30 mouse cellular contexts compared by ENCODE assay signal in genomic region chr12:17530825-17531224, GRCm38 (mm10). TPM values are rescaled to one million over a fixed set of nuclear protein-coding genes. Genes with fewer than 3 reads are reported as not detected.
DNase-seq lines count a peak whose midpoint lies in the region; ATAC-seq lines count a peak whose summit lies in the region.
"Had no signal": no experiment of that assay in that cellular context is flagged by ENCODE, and none has a peak within 500 bp of the region (broad histone marks: within the 10 kb centered on the region; RNA-seq: fewer than 3 reads in every experiment).

No protein-coding gene starts in this region.

- no peak for ATAC-seq in liver, embryonic 13.5 days (ENCODE audit: low read depth)
- ATAC-seq in liver, embryonic 11.5 days (replicated peaks; ENCODE audit: low FRiP score): no peak
- 0 out of 2 replicates have a peak, but pooled peaks have one; percentile 10 for ATAC-seq in liver, embryonic 15.5 days (ENCODE audit: insufficient read depth)
- ATAC-seq in megakaryocyte progenitor cell, adult 5-6 weeks (replicated peaks; ENCODE audit: poor library complexity): peak; percentile 88
- ATAC-seq in kidney, embryonic 15.5 days (replicated peaks; ENCODE audit: low FRiP score): no peak
- ATAC-seq: activated CD4-positive, CD25-positive, alpha-beta regulatory T cell, adult 4 months; CD4-positive, CD25-positive, alpha-beta regulatory T cell, adult 4 months; forebrain, embryonic 13.5 days had no signal

- H3K9ac ChIP-seq in liver, embryonic 13.5 days: peak overlapping the region; percentile 24; the same call in 1 of the 2 replicates
- no peak overlapping the region for H3K9ac ChIP-seq in liver, embryonic 11.5 days (ENCODE audit: low read depth, low read length)
- H3K9ac ChIP-seq in liver, embryonic 15.5 days: no peak overlapping the region
- H3K9ac ChIP-seq in kidney, embryonic 15.5 days: no peak overlapping the region
- H3K9ac ChIP-seq: forebrain, embryonic 13.5 days; heart, embryonic 13.5 days; hindbrain, embryonic 14.5 days; neural tube, embryonic 15.5 days had no signal

- 51% methylated on average over 4 of the region's 4 CpGs for WGBS in liver, embryonic 13.5 days (ENCODE audit: insufficient replicate concordance)
- WGBS in liver, embryonic 11.5 days: 54% methylated on average over 4 of the region's 4 CpGs
- 51% methylated on average over 4 of the region's 4 CpGs for WGBS in liver, embryonic 15.5 days (ENCODE audit: insufficient replicate concordance)
- 65% methylated on average over 4 of the region's 4 CpGs for WGBS in kidney, embryonic 15.5 days

- no peaks in the 10 kb centered on the region for H3K36me3 ChIP-seq in liver, embryonic 13.5 days
- H3K36me3 ChIP-seq in liver, embryonic 11.5 days (ENCODE audit: control insufficient read depth, insufficient read depth, low read length): no peaks in the 10 kb centered on the region
- H3K36me3 ChIP-seq in liver, embryonic 15.5 days (replicated peaks): no peaks in the 10 kb centered on the region
- H3K36me3 ChIP-seq in kidney, embryonic 15.5 days: no peaks in the 10 kb centered on the region
- H3K36me3 ChIP-seq: heart, embryonic 13.5 days; neural tube, embryonic 15.5 days had no signal

- no peak overlapping the region for H3K4me3 ChIP-seq in liver, embryonic 13.5 days (replicated peaks)
- no peak overlapping the region for H3K4me3 ChIP-seq in liver, embryonic 11.5 days (ENCODE audit: low read depth, low read length)
- H3K4me3 ChIP-seq in liver, embryonic 15.5 days (replicated peaks): no peak overlapping the region
- no peak overlapping the region for H3K4me3 ChIP-seq in kidney, embryonic 15.5 days (replicated peaks)
- H3K4me3 ChIP-seq: forebrain, embryonic 13.5 days; heart, embryonic 13.5 days; neural tube, embryonic 15.5 days had no signal

- no peak overlapping the region for H3K4me2 ChIP-seq in liver, embryonic 13.5 days
- no peak overlapping the region for H3K4me2 ChIP-seq in liver, embryonic 11.5 days
- H3K4me2 ChIP-seq in liver, embryonic 15.5 days: no peak overlapping the region
- no peak overlapping the region for H3K4me2 ChIP-seq in kidney, embryonic 15.5 days
- H3K4me2 ChIP-seq: forebrain, embryonic 13.5 days; heart, embryonic 13.5 days; hindbrain, embryonic 14.5 days; neural tube, embryonic 15.5 days had no signal

- no peaks in the 10 kb centered on the region for H3K27me3 ChIP-seq in liver, embryonic 13.5 days
- H3K27me3 ChIP-seq in liver, embryonic 11.5 days (replicated peaks; ENCODE audit: control insufficient read depth, insufficient read depth, low read length): no peaks in the 10 kb centered on the region
- H3K27me3 ChIP-seq in liver, embryonic 15.5 days: no peaks in the 10 kb centered on the region
- H3K27me3 ChIP-seq in kidney, embryonic 15.5 days: no peaks in the 10 kb centered on the region
- H3K27me3 ChIP-seq: forebrain, embryonic 13.5 days; heart, embryonic 13.5 days; neural tube, embryonic 15.5 days had no signal

- no peak for DNase-seq in liver, embryonic 13.5 days
- no peak for DNase-seq in liver, embryonic 11.5 days (ENCODE audit: low spot score)
- DNase-seq in cerebellum, adult 18-20 months: no peak
- DNase-seq in heart, adult 8-10 months (ENCODE audit: low spot score): no peak
- DNase-seq: adrenal gland, adult 8-10 months; cerebellum, adult 8-10 months; cerebellum, postnatal 25 days; gastrocnemius, postnatal 25 days; heart, adult 18-20 months; heart, postnatal 10 days; kidney, adult 11 months; kidney, postnatal 4 days; layer of hippocampus, adult 9-11 months; lung, postnatal 36 days; midbrain, embryonic 14.5 days; retina, postnatal 1 day; right cerebral cortex, postnatal 14 days; spleen, adult 18-20 months; thymus, adult 18-20 months; thymus, postnatal 25 days had no signal

- H3K4me1 ChIP-seq in liver, embryonic 13.5 days (replicated peaks): peaks cover 66% of the 10 kb centered on the region
- peaks cover 13% of the 10 kb centered on the region for H3K4me1 ChIP-seq in liver, embryonic 11.5 days (replicated peaks; ENCODE audit: control insufficient read depth, insufficient read depth, low read length)
- peaks cover 49% of the 10 kb centered on the region for H3K4me1 ChIP-seq in liver, embryonic 15.5 days (replicated peaks)
- H3K4me1 ChIP-seq in kidney, embryonic 15.5 days: no peaks in the 10 kb centered on the region
- H3K4me1 ChIP-seq: forebrain, embryonic 13.5 days; neural tube, embryonic 15.5 days had no signal

- H3K9me3 ChIP-seq in liver, embryonic 13.5 days (replicated peaks): no peaks in the 10 kb centered on the region
- H3K9me3 ChIP-seq in liver, embryonic 11.5 days (ENCODE audit: control insufficient read depth, low read length): no peaks in the 10 kb centered on the region
- H3K9me3 ChIP-seq in liver, embryonic 15.5 days (replicated peaks): no peaks in the 10 kb centered on the region
- no peaks in the 10 kb centered on the region for H3K9me3 ChIP-seq in kidney, embryonic 15.5 days (replicated peaks)
- H3K9me3 ChIP-seq: forebrain, embryonic 13.5 days; heart, embryonic 13.5 days; neural tube, embryonic 15.5 days had no signal

- H3K27ac ChIP-seq in liver, embryonic 13.5 days: peak overlapping the region; percentile 65; the same call in 1 of the 2 replicates
- no peak overlapping the region for H3K27ac ChIP-seq in liver, embryonic 11.5 days (ENCODE audit: low read depth, low read length)
- 0 out of 2 replicates have a peak overlapping the region, but pooled peaks have one; percentile 8 for H3K27ac ChIP-seq in liver, embryonic 15.5 days (replicated peaks)
- H3K27ac ChIP-seq in kidney, embryonic 15.5 days: no peak overlapping the region
- H3K27ac ChIP-seq: forebrain, embryonic 13.5 days; heart, embryonic 13.5 days; hindbrain, embryonic 14.5 days; neural tube, embryonic 15.5 days; stomach, postnatal 0 days had no signal

RNA-seq across cellular contexts. Expression of gene Odc1, which starts 13.8 kb away (rescaled TPM):
- 465 and 535 TPM in 2 replicates for polyA plus RNA-seq in liver, embryonic 13.5 days (2015; fragmentation: Nextera tagmentation; extraction: Ambion mirVana)
- 446 and 497 TPM in 2 replicates for polyA plus RNA-seq in liver, embryonic 11.5 days (2014; fragmentation: Nextera tagmentation; extraction: Ambion mirVana)
- polyA plus RNA-seq in liver, embryonic 15.5 days (2015; fragmentation: Nextera tagmentation; extraction: Ambion mirVana): 404 and 432 TPM in 2 replicates
- total RNA-seq in megakaryocyte progenitor cell, adult 5-6 weeks (2015): 241 TPM in 2 replicates
- 406 and 410 TPM in 2 replicates for total RNA-seq in megakaryocyte progenitor cell, adult 5-6 weeks (2017)
- 218 and 231 TPM in 2 replicates for polyA plus RNA-seq in kidney, embryonic 15.5 days (2015; fragmentation: Nextera tagmentation; extraction: Ambion mirVana)
- total RNA-seq in heart, adult 8-10 months (2022): 10 to 100 TPM; 65.7 to 84.1 (median 79.2) TPM

Comparison
In these comparisons a context has a peak if more than half of its experiments do, and no peak if none do; other contexts are left out.
1. ATAC-seq: peak in liver, embryonic 15.5 days (single experiment) and megakaryocyte progenitor cell, adult 5-6 weeks (single experiment); none in liver, embryonic 13.5 days (single experiment), liver, embryonic 11.5 days (single experiment) and kidney, embryonic 15.5 days (single experiment).
2. H3K27ac ChIP-seq: peak in liver, embryonic 13.5 days (single experiment) and liver, embryonic 15.5 days (single experiment); none in liver, embryonic 11.5 days (single experiment) and kidney, embryonic 15.5 days (single experiment).